Mouse (Mus musculus): ENCODE results near the gene Lamtor2. TPM values are rescaled to one million over a fixed set of nuclear protein-coding genes. Genes with fewer than 3 reads are reported as not detected.

The Lamtor2 gene
- polyA plus RNA-seq, 1 experiment, result 159 TPM

GRCm38 (mm10) chr3:88572835-88573234, 20.0 kb upstream of the Lamtor2 start:
- H3K27ac ChIP-seq (ENCODE audit: insufficient read depth, low read length), result no peak overlapping the region

GRCm38 (mm10) chr3:88571856-88572255, 19.0 kb upstream of the Lamtor2 start:
- WGBS, result 91% methylated on average over 1 of the region's 1 CpGs
- H3K27ac ChIP-seq (ENCODE audit: insufficient read depth, low read length), result no peak overlapping the region
- TF ChIP-seq CTCF (IDR thresholded peaks at IDR 0.05; ENCODE audit: borderline replicate concordance, insufficient read depth, low read depth, low read length) (no peak), POLR2A (IDR thresholded peaks at IDR 0.05; ENCODE audit: borderline replicate concordance, insufficient read depth, low read length) (no peak)
- H3K27me3 ChIP-seq (ENCODE audit: control insufficient read depth, insufficient read depth, low read length), result no peaks in the 10 kb centered on the region
- no peak for DNase-seq
- no peak overlapping the region for H3K4me3 ChIP-seq (replicated peaks; ENCODE audit: insufficient read depth, low read depth, low read length)
- H3K4me1 ChIP-seq (ENCODE audit: control insufficient read depth, insufficient read depth, low read length), result no peaks in the 10 kb centered on the region

More at GRCm38 (mm10) chr3:88572835-88573234, 20.0 kb upstream of the Lamtor2 start:
- no peak overlapping the region for H3K4me3 ChIP-seq (replicated peaks; ENCODE audit: insufficient read depth, low read depth, low read length)
- no peak for TF ChIP-seq POLR2A (IDR thresholded peaks at IDR 0.05; ENCODE audit: borderline replicate concordance, insufficient read depth, low read length)
- no peaks in the 10 kb centered on the region for H3K27me3 ChIP-seq (ENCODE audit: control insufficient read depth, insufficient read depth, low read length)
- no peaks in the 10 kb centered on the region for H3K4me1 ChIP-seq (ENCODE audit: control insufficient read depth, insufficient read depth, low read length)
- no peak for DNase-seq
- 75% methylated on average over 2 of the region's 2 CpGs for WGBS

GRCm38 (mm10) chr3:88570341-88570740, 17.5 kb upstream of the Lamtor2 start:
- TF ChIP-seq POLR2A (IDR thresholded peaks at IDR 0.05; ENCODE audit: borderline replicate concordance, insufficient read depth, low read length), result no peak
- no peak for TF ChIP-seq CTCF (IDR thresholded peaks at IDR 0.05; ENCODE audit: borderline replicate concordance, insufficient read depth, low read depth, low read length)
- 93% methylated on average over 10 of the region's 10 CpGs for WGBS
- DNase-seq, result no peak
- Histone ChIP-seq H3K27me3 (ENCODE audit: control insufficient read depth, insufficient read depth, low read length) (no peaks in the 10 kb centered on the region), H3K4me3 (replicated peaks; ENCODE audit: insufficient read depth, low read depth, low read length) (no peak overlapping the region), H3K27ac (ENCODE audit: insufficient read depth, low read length) (no peak overlapping the region), H3K4me1 (ENCODE audit: control insufficient read depth, insufficient read depth, low read length) (no peaks in the 10 kb centered on the region)

- no peak overlapping the region for H3K27ac ChIP-seq (ENCODE audit: insufficient read depth, low read length)
- WGBS, result 79% methylated on average over 5 of the region's 5 CpGs
- TF ChIP-seq POLR2A (IDR thresholded peaks at IDR 0.05; ENCODE audit: borderline replicate concordance, insufficient read depth, low read length) (no peak), CTCF (IDR thresholded peaks at IDR 0.05; ENCODE audit: borderline replicate concordance, insufficient read depth, low read depth, low read length) (no peak)
- H3K27me3 ChIP-seq (ENCODE audit: control insufficient read depth, insufficient read depth, low read length), result no peaks in the 10 kb centered on the region
- DNase-seq, result no peak
- H3K4me3 ChIP-seq (replicated peaks; ENCODE audit: insufficient read depth, low read depth, low read length), result no peak overlapping the region
- no peaks in the 10 kb centered on the region for H3K4me1 ChIP-seq (ENCODE audit: control insufficient read depth, insufficient read depth, low read length)
Observed at GRCm38 (mm10) chr3:88569694-88570093, 16.8 kb upstream of the Lamtor2 start.

GRCm38 (mm10) chr3:88569093-88569492, 16.2 kb upstream of the Lamtor2 start:
- 96% methylated on average over 2 of the region's 2 CpGs for WGBS
- Histone ChIP-seq H3K4me1 (ENCODE audit: control insufficient read depth, insufficient read depth, low read length) (no peaks in the 10 kb centered on the region), H3K4me3 (replicated peaks; ENCODE audit: insufficient read depth, low read depth, low read length) (no peak overlapping the region), H3K27me3 (ENCODE audit: control insufficient read depth, insufficient read depth, low read length) (no peaks in the 10 kb centered on the region), H3K27ac (ENCODE audit: insufficient read depth, low read length) (no peak overlapping the region)
- no peak for TF ChIP-seq POLR2A (IDR thresholded peaks at IDR 0.05; ENCODE audit: borderline replicate concordance, insufficient read depth, low read length)
- no peak for DNase-seq

- DNase-seq, result no peak
- H3K27me3 ChIP-seq (ENCODE audit: control insufficient read depth, insufficient read depth, low read length), result no peaks in the 10 kb centered on the region
- TF ChIP-seq CTCF (IDR thresholded peaks at IDR 0.05; ENCODE audit: borderline replicate concordance, insufficient read depth, low read depth, low read length) (no peak), POLR2A (IDR thresholded peaks at IDR 0.05; ENCODE audit: borderline replicate concordance, insufficient read depth, low read length) (no peak)
- no peaks in the 10 kb centered on the region for H3K4me1 ChIP-seq (ENCODE audit: control insufficient read depth, insufficient read depth, low read length)
- no peak overlapping the region for H3K4me3 ChIP-seq (replicated peaks; ENCODE audit: insufficient read depth, low read depth, low read length)
- 93% methylated on average over 2 of the region's 2 CpGs for WGBS
- H3K27ac ChIP-seq (ENCODE audit: insufficient read depth, low read length), result no peak overlapping the region
Observed at GRCm38 (mm10) chr3:88568615-88569014, 15.7 kb upstream of the Lamtor2 start.

- DNase-seq, result no peak
- no peak overlapping the region for H3K4me3 ChIP-seq (replicated peaks; ENCODE audit: insufficient read depth, low read depth, low read length)
- H3K27me3 ChIP-seq (ENCODE audit: control insufficient read depth, insufficient read depth, low read length), result no peaks in the 10 kb centered on the region
- H3K27ac ChIP-seq (ENCODE audit: insufficient read depth, low read length), result no peak overlapping the region
- no peaks in the 10 kb centered on the region for H3K4me1 ChIP-seq (ENCODE audit: control insufficient read depth, insufficient read depth, low read length)
- 51% methylated on average over 6 of the region's 6 CpGs for WGBS
- no peak for TF ChIP-seq CTCF (IDR thresholded peaks at IDR 0.05; ENCODE audit: borderline replicate concordance, insufficient read depth, low read depth, low read length)
- no peak for TF ChIP-seq POLR2A (IDR thresholded peaks at IDR 0.05; ENCODE audit: borderline replicate concordance, insufficient read depth, low read length)
Observed at GRCm38 (mm10) chr3:88567892-88568291, 15.0 kb upstream of the Lamtor2 start.

GRCm38 (mm10) chr3:88566536-88567061, 13.7 kb upstream of the Lamtor2 start:
- Histone ChIP-seq H3K27ac (ENCODE audit: insufficient read depth, low read length) (no peak overlapping the region), H3K4me1 (ENCODE audit: control insufficient read depth, insufficient read depth, low read length) (peaks cover 3% of the 10 kb centered on the region; the same call in 1 of the 2 replicates), H3K4me3 (replicated peaks; ENCODE audit: insufficient read depth, low read depth, low read length) (no peak overlapping the region), H3K27me3 (ENCODE audit: control insufficient read depth, insufficient read depth, low read length) (no peaks in the 10 kb centered on the region)
- TF ChIP-seq CTCF (IDR thresholded peaks at IDR 0.05; ENCODE audit: borderline replicate concordance, insufficient read depth, low read depth, low read length) (no peak), POLR2A (IDR thresholded peaks at IDR 0.05; ENCODE audit: borderline replicate concordance, insufficient read depth, low read length) (no peak)
- no peak for DNase-seq
- 96% methylated on average over 4 of the region's 4 CpGs for WGBS
